ENCODE assay signal across 11 mouse cellular contexts in the genomic region with DNA sequence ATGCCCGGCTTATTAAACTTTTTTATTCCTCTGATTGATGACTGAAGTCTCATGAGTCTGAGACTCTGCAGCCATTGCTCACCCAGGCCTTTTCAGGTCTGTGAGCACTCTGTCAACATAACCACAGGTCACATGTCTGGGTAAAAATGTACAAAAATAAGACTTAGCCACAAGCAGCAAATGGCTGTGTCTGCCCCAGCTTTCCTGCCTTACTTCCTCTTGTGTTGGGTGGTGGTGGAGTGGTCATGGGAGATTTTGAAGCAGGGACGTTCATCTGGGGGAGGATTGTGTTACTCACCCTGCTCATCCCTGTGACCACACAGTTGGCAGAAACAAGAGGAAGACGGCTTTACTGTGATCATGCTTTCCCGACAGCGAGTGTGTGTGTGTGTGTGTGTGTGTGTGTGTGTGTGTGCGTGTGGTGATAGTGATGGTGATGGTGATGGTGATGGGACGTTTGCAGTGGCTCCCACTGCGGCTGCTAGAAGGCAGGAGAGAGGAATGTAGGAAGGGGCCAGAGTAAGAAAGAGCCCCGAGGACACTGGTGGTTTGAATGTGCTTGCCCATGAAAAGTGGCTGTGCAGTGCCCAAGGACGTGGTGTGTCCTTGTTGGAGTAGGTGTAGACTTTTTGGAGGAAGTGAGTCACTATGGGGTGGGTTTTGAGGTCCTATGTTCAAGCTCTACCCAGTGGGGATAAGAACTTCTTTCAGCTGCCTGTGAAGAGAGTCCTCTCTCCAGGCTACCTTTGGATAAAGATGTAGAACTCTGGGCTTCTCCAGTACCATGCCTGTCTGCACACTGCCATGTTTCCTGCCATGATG. TPM values are rescaled to one million over a fixed set of nuclear protein-coding genes. Genes with fewer than 3 reads are reported as not detected.
DNase-seq lines count a peak whose midpoint lies in the region; ATAC-seq and TF ChIP-seq lines count a peak whose summit lies in the region.
"Had no signal": no experiment of that assay in that cellular context is flagged by ENCODE, and none has a peak within 500 bp of the region (broad histone marks: within the 10 kb centered on the region; RNA-seq: fewer than 3 reads in every experiment).

No protein-coding gene starts in this region.

- H3K36me3 ChIP-seq in liver, embryonic 11.5 days (ENCODE audit: control insufficient read depth, insufficient read depth, low read length), result no peaks in the 10 kb centered on the region
- H3K36me3 ChIP-seq in lung, postnatal 0 days (ENCODE audit: insufficient read depth, low read length), result no peaks in the 10 kb centered on the region
- H3K36me3 ChIP-seq: liver, embryonic 13.5 days had no signal

- H3K4me1 ChIP-seq in liver, embryonic 11.5 days (replicated peaks; ENCODE audit: control insufficient read depth, insufficient read depth, low read length), result no peaks in the 10 kb centered on the region
- H3K4me1 ChIP-seq in lung, postnatal 0 days (ENCODE audit: insufficient read depth, low read depth, low read length), result no peaks in the 10 kb centered on the region

- TF ChIP-seq EP300 in lung, postnatal 0 days (IDR thresholded peaks at IDR 0.05), result no peak

- no peak overlapping the region for H3K27ac ChIP-seq in liver, embryonic 11.5 days (ENCODE audit: low read depth, low read length)
- H3K27ac ChIP-seq in lung, postnatal 0 days (ENCODE audit: low read length), result no peak overlapping the region
- H3K27ac ChIP-seq: liver, embryonic 13.5 days had no signal

- no peak overlapping the region for H3K9ac ChIP-seq in liver, embryonic 11.5 days (ENCODE audit: low read depth, low read length)
- no peak overlapping the region for H3K9ac ChIP-seq in lung, postnatal 0 days (replicated peaks; ENCODE audit: low read depth)
- H3K9ac ChIP-seq: liver, embryonic 13.5 days had no signal

- no peak overlapping the region for H3K4me2 ChIP-seq in liver, embryonic 11.5 days
- H3K4me2 ChIP-seq in lung, postnatal 0 days (replicated peaks; ENCODE audit: low read depth, low read length), result no peak overlapping the region
- H3K4me2 ChIP-seq: liver, embryonic 13.5 days had no signal

- H3K27me3 ChIP-seq in liver, embryonic 11.5 days (replicated peaks; ENCODE audit: control insufficient read depth, insufficient read depth, low read length), result no peaks in the 10 kb centered on the region
- H3K27me3 ChIP-seq in lung, postnatal 0 days (replicated peaks; ENCODE audit: insufficient read depth, low read length), result no peaks in the 10 kb centered on the region
- H3K27me3 ChIP-seq: liver, embryonic 13.5 days had no signal

- ATAC-seq in liver, embryonic 11.5 days (replicated peaks; ENCODE audit: low FRiP score), result no peak
- peak; percentile 48; the same call in 1 of the 2 replicates for ATAC-seq in lung, postnatal 0 days
- peak; percentile 51; the same call in 1 of the 2 replicates for ATAC-seq in neutrophil, adult 5-6 weeks (ENCODE audit: extremely low read depth, insufficient number of reproducible peaks, low FRiP score, poor library complexity, severe bottlenecking)

- no peak overlapping the region for H3K4me3 ChIP-seq in liver, embryonic 11.5 days (ENCODE audit: low read depth, low read length)
- H3K4me3 ChIP-seq in lung, postnatal 0 days (ENCODE audit: low read depth, low read length), result no peak overlapping the region
- H3K4me3 ChIP-seq: liver, embryonic 13.5 days had no signal

- DNase-seq in liver (peak; percentile 9), MEL-GATA-1-ER (ENCODE audit: extremely low read depth, low read depth) (peak; percentile 69)
- no peak for DNase-seq in liver, embryonic 11.5 days (ENCODE audit: low spot score)
- DNase-seq in lung, postnatal 0 days (ENCODE audit: low spot score), result peak; percentile 44
- no peak for DNase-seq in gastrocnemius, postnatal 4 days (ENCODE audit: low spot score in 2 of 2)
- DNase-seq in cerebellum, adult 9-11 months, result no peak
- DNase-seq: heart, postnatal 10 days; liver, embryonic 13.5 days; right cerebral cortex, postnatal 14 days; thymus, postnatal 25 days had no signal

- WGBS in liver, embryonic 11.5 days, result 66% methylated on average over 10 of the region's 10 CpGs
- 74% methylated on average over 10 of the region's 10 CpGs for WGBS in lung, postnatal 0 days

- TF ChIP-seq CTCF in lung, postnatal 0 days (IDR thresholded peaks at IDR 0.05), result no peak

- H3K9me3 ChIP-seq in liver, embryonic 11.5 days (ENCODE audit: control insufficient read depth, low read length), result no peaks in the 10 kb centered on the region
- no peaks in the 10 kb centered on the region for H3K9me3 ChIP-seq in lung, postnatal 0 days (ENCODE audit: low read length)
- H3K9me3 ChIP-seq: liver, embryonic 13.5 days had no signal

RNA-seq across cellular contexts. Expression of a gene that starts 37.8 kb away (rescaled TPM):
- polyA plus RNA-seq in liver, embryonic 11.5 days (2014; fragmentation: Nextera tagmentation; extraction: Ambion mirVana), result 24.0 and 24.5 TPM in 2 replicates
- polyA plus RNA-seq in lung, postnatal 0 days (2015; fragmentation: Nextera tagmentation; extraction: Ambion mirVana), result 21.6 and 21.7 TPM in 2 replicates
- total RNA-seq in neutrophil, adult 5-6 weeks (2017), result 4.7 and 4.9 TPM in 2 replicates
- total RNA-seq in gastrocnemius, postnatal 4 days (2021), result 10 to 100 TPM; 22.3 to 29.5 TPM

Comparison
In these comparisons a context has a peak if more than half of its experiments do, and no peak if none do; other contexts are left out.
1. DNase-seq: peak in liver (single experiment), MEL-GATA-1-ER (single experiment) and lung, postnatal 0 days (single experiment); none in liver, embryonic 11.5 days (single experiment), gastrocnemius, postnatal 4 days (0 of 2) and cerebellum, adult 9-11 months (single experiment).